Mouse (Mus musculus) CH12.LX (cell line): ENCODE results near the gene Itprid2. TPM values are rescaled to one million over a fixed set of nuclear protein-coding genes. Genes with fewer than 3 reads are reported as not detected.

Source experiments
- DNase-seq: peaks from one replicate; pipeline ENCODE4 v3.0.0-alpha.2; 2013; ENCODE audit errors: extremely low read depth
- H3K27ac ChIP-seq: 2 replicates; pipeline ENCODE4 v1.5.1; 2012; ENCODE audit warnings: low read depth, mild to moderate bottlenecking, control low read depth, moderate library complexity; ENCODE audit not compliant: insufficient read depth
- H3K27me3 ChIP-seq: replicated peaks from 2 replicates; pipeline ENCODE3; 2012; ENCODE audit warnings: inconsistent platforms
- H3K36me3 ChIP-seq, 2 experiments: replicated peaks in 1 of 2; 2 replicates each; pipeline versions ENCODE3 to v1.6.1; 2012; ENCODE audit warnings: inconsistent platforms in 1 of 2, low read length in 1 of 2, mild to moderate bottlenecking in 1 of 2, mixed read lengths in 1 of 2, moderate library complexity in 1 of 2; ENCODE audit not compliant: control insufficient read depth in 1 of 2, insufficient read depth in 1 of 2
- H3K4me1 ChIP-seq, 2 experiments: 2 replicates each; pipeline ENCODE4 v1.6.1; 2012; ENCODE audit warnings: inconsistent platforms in 1 of 2, moderate library complexity in 1 of 2; ENCODE audit not compliant: insufficient read depth in 2 of 2, control insufficient read depth in 1 of 2
- H3K4me2 ChIP-seq: 2 replicates; pipeline ENCODE4 v1.6.1; 2012; ENCODE audit warnings: low read depth, mild to moderate bottlenecking, control low read depth; ENCODE audit not compliant: poor library complexity, insufficient read depth, severe bottlenecking
- H3K4me3 ChIP-seq, 3 experiments: fragments of 150-350 bp in 1 of 3; sonication (generic) in 1 of 3; replicated peaks in 1 of 3; 2 replicates each; pipeline versions ENCODE3 to v1.5.1; 2011 to 2012; ENCODE audit warnings: low read depth in 2 of 3, low read length in 2 of 3, mild to moderate bottlenecking in 2 of 3, moderate library complexity in 2 of 3, control low read depth in 1 of 3, improper control_type of control experiment in 1 of 3, inconsistent platforms in 1 of 3, mixed read lengths in 1 of 3; ENCODE audit not compliant: poor library complexity in 1 of 3
- H3K79me2 ChIP-seq: replicated peaks from 2 replicates; pipeline ENCODE4 v1.6.1; 2012; ENCODE audit warnings: mild to moderate bottlenecking, moderate library complexity; ENCODE audit not compliant: control insufficient read depth, poor library complexity, insufficient read depth, severe bottlenecking; ENCODE audit errors: extremely low read depth
- H3K9ac ChIP-seq: 2 replicates; pipeline ENCODE4 v1.6.1; 2012; ENCODE audit warnings: low read depth, mild to moderate bottlenecking, control low read depth, moderate library complexity; ENCODE audit not compliant: insufficient read depth
- H3K9me3 ChIP-seq: replicated peaks from 2 replicates; pipeline ENCODE3; 2012; ENCODE audit warnings: low read length, inconsistent platforms, mixed read lengths
- BHLHE40 ChIP-seq: IDR thresholded peaks from 2 replicates; pipeline ENCODE4 v1.6.1; 2011; ENCODE audit warnings: mild to moderate bottlenecking, low read depth, low read length, improper control_type of control experiment
- E2F4 ChIP-seq: IDR thresholded peaks from 2 replicates; pipeline ENCODE4 v1.6.1; 2011; ENCODE audit warnings: low read depth, low read length, improper control_type of control experiment; ENCODE audit not compliant: insufficient replicate concordance
- IRF4 ChIP-seq: IDR thresholded peaks from 2 replicates; pipeline ENCODE4 v1.6.1; 2014; ENCODE audit warnings: low read depth, mild to moderate bottlenecking, inconsistent platforms, low read length, improper control_type of control experiment
- MEF2A ChIP-seq: IDR thresholded peaks from 2 replicates; pipeline ENCODE4 v1.6.1; 2014; ENCODE audit warnings: low read depth, mild to moderate bottlenecking, inconsistent platforms, low read length, improper control_type of control experiment, borderline replicate concordance
- NELFE ChIP-seq: IDR thresholded peaks from 2 replicates; pipeline ENCODE4 v1.6.1; 2011; ENCODE audit warnings: low read depth, low read length, improper control_type of control experiment
- NRF1 ChIP-seq: IDR thresholded peaks from 2 replicates; pipeline ENCODE4 v1.6.1; 2014; ENCODE audit warnings: low read depth, mild to moderate bottlenecking, inconsistent platforms, low read length, improper control_type of control experiment, moderate library complexity
- PAX5 ChIP-seq: IDR thresholded peaks from 2 replicates; pipeline ENCODE4 v1.6.1; 2012; ENCODE audit warnings: low read length, inconsistent platforms, mixed read lengths
- POLR2AphosphoS2 ChIP-seq: IDR thresholded peaks from 2 replicates; pipeline ENCODE4 v1.6.1; 2011; ENCODE audit warnings: low read depth, low read length, improper control_type of control experiment
- RAD21 ChIP-seq: IDR thresholded peaks from 2 replicates; pipeline ENCODE4 v1.6.1; 2011; ENCODE audit warnings: low read depth, mild to moderate bottlenecking, low read length, improper control_type of control experiment, moderate library complexity
- TBP ChIP-seq: conservative IDR thresholded peaks from 2 replicates; pipeline ENCODE4 v1.6.1; 2011; ENCODE audit warnings: low read depth, low read length, improper control_type of control experiment
- TCF12 ChIP-seq: IDR thresholded peaks from 2 replicates; pipeline ENCODE4 v1.6.1; 2014; ENCODE audit warnings: low read depth, mild to moderate bottlenecking, inconsistent platforms, low read length, improper control_type of control experiment
- UBTF ChIP-seq: IDR thresholded peaks from 2 replicates; pipeline ENCODE4 v1.6.1; 2012; ENCODE audit warnings: low read depth, mild to moderate bottlenecking, inconsistent platforms, low read length, improper control_type of control experiment, moderate library complexity
- ZC3H11A ChIP-seq: IDR thresholded peaks from 2 replicates; pipeline ENCODE4 v1.6.1; 2012; ENCODE audit warnings: low read depth, mild to moderate bottlenecking, inconsistent platforms, low read length, improper control_type of control experiment
- ZNF384 ChIP-seq: IDR thresholded peaks from 2 replicates; pipeline ENCODE4 v1.6.1; 2012; ENCODE audit warnings: low read depth, low read length, improper control_type of control experiment, inconsistent platforms
- dilution Hi-C: fragments of 300-500 bp; cut with MboI; formaldehyde crosslinking; loops from 2 replicates; pipeline ENCODE4 v1.14.3; 2020; ENCODE audit warnings: low sequenced_read_pairs; ENCODE audit not compliant: extremely low pct_unique_long_range_greater_than_20kb, extremely low pct_ligation_motif_present
- in situ Hi-C: fragments of 300-500 bp; cut with MboI; formaldehyde crosslinking; loops from 3 replicates; pipeline ENCODE4 v1.14.3; 2019; ENCODE audit warnings: low sequenced_read_pairs, low pct_ligation_motif_present, low pct_unique_long_range_greater_than_20kb, mixed read lengths
- polyA plus RNA-seq: library from polyadenylated mRNA; unstranded; fragments of >175 nt; gene quantifications from 2 replicates; pipeline ENCODE4 v1.2.1, GENCODE M21; 2012; ENCODE audit warnings: low read depth; ENCODE audit not compliant: insufficient read length
- total RNA-seq, 2 experiments: library from RNA; depleted of rRNA; stranded (reverse); fragments of 300-350 nt in 1 of 2; fragments of >200 nt in 1 of 2; gene quantifications; 2 replicates each; pipeline ENCODE4 v1.2.3; 2012 to 2014

Itprid2 gene
- total and polyA plus RNA-seq, 3 experiments, result 4.3 to 17.7 (median 8.2) TPM

DNA sequence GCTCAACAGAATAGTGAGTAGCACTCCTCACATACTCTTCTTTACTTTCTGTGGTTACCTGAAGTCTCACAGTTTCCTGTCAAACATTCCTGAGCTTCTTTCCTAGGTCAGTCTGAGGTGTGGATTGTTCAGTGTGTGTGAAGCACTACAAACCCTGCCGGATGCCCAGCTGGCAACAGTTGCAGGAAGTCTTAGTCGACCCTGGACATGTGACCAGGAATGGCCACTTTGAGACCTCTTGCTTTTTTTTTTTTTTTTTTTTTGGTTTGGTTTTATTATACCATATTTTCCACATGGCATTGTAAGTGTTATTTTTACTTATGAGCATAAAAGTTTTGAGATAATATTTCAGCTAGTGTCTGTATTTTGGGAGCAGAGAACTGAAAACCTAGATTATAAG is 29.1 kb upstream of the Itprid2 start:
- Histone ChIP-seq H3K4me2 (no peak overlapping the region), H3K4me1 (no peaks in the 10 kb centered on the region)
- in situ Hi-C loops, result no loop called here

GRCm38 (mm10) chr2:79607181-79607580 is 28.0 kb upstream of the Itprid2 start:
- no peak overlapping the region for H3K27ac ChIP-seq
- H3K9me3 ChIP-seq, result no peaks in the 10 kb centered on the region
- no peak for DNase-seq
- H3K27me3 ChIP-seq, result no peaks in the 10 kb centered on the region
- no peaks in the 10 kb centered on the region for H3K36me3 ChIP-seq
- no peak overlapping the region for H3K9ac ChIP-seq
- in situ Hi-C loops (no loop called here), dilution Hi-C loops (no loop called here)
- no peaks in the 10 kb centered on the region for H3K79me2 ChIP-seq
- TF ChIP-seq RAD21 (no peak), IRF4 (no peak), TCF12 (no peak), ZNF384 (no peak), BHLHE40 (no peak), TBP (no peak), MEF2A (no peak), NRF1 (no peak), POLR2AphosphoS2 (no peak), ZC3H11A (no peak), NELFE (no peak), UBTF (no peak)
- H3K4me2 ChIP-seq, result no peak overlapping the region
- H3K4me3 ChIP-seq, result no peak overlapping the region
- H3K4me1 ChIP-seq, result no peaks in the 10 kb centered on the region; a peak in 1 of 4 replicates

More for the DNA sequence above, 29.1 kb upstream of the Itprid2 start:
- DNase-seq, result no peak
- dilution Hi-C loops, result no loop called here
- Histone ChIP-seq H3K27ac (no peak overlapping the region), H3K9me3 (no peaks in the 10 kb centered on the region), H3K27me3 (no peaks in the 10 kb centered on the region), H3K4me3 (no peak overlapping the region), H3K36me3 (no peaks in the 10 kb centered on the region), H3K9ac (no peak overlapping the region), H3K79me2 (no peaks in the 10 kb centered on the region)
- no peak for TF ChIP-seq PAX5
- no peak for TF ChIP-seq E2F4
